Mouse (Mus musculus): ENCODE measurements around the gene Gm45021.

Gene Gm45021

GRCm38 (mm10) chr6:48573280-48573679 lies 16.1 kb upstream of the Gm45021 start:
- peak; percentile 34 for DNase-seq

GRCm38 (mm10) chr6:48573981-48574380 lies 15.4 kb upstream of the Gm45021 start:
- no peak for DNase-seq

GRCm38 (mm10) chr6:48578736-48579135 lies 10.7 kb upstream of the Gm45021 start:
- DNase-seq: no peak

- no peak for DNase-seq
Measured at GRCm38 (mm10) chr6:48579215-48579648, 10.2 kb upstream of the Gm45021 start.

GRCm38 (mm10) chr6:48581257-48581656 lies 8.2 kb upstream of the Gm45021 start:
- no peak for DNase-seq

- no peak for DNase-seq
Measured at GRCm38 (mm10) chr6:48582037-48582436, 7.4 kb upstream of the Gm45021 start.

GRCm38 (mm10) chr6:48591221-48591845 lies 1.9 kb downstream of the Gm45021 start:
- DNase-seq: peak; percentile 28

GRCm38 (mm10) chr6:48591871-48592270 lies 2.5 kb downstream of the Gm45021 start:
- no peak for DNase-seq

GRCm38 (mm10) chr6:48593158-48594042 lies 4.0 kb downstream of the Gm45021 start, which contains the start of the genes Repin1 and Gm44965:
Gene Repin1 (plus strand): TSS chr6:48593883.
Gene Gm44965 (plus strand): TSS chr6:48593941.
- peak; percentile 98 for DNase-seq

GRCm38 (mm10) chr6:48594043-48594738 lies 4.8 kb downstream of the Gm45021 start:
- no peak for DNase-seq

GRCm38 (mm10) chr6:48595278-48595677 lies 5.9 kb downstream of the Gm45021 start:
- DNase-seq: peak; percentile 39

- DNase-seq: no peak
Measured at GRCm38 (mm10) chr6:48596545-48597232, 7.3 kb downstream of the Gm45021 start.

GRCm38 (mm10) chr6:48597233-48597625 lies 7.8 kb downstream of the Gm45021 start:
- no peak for DNase-seq

GRCm38 (mm10) chr6:48600594-48600993 lies 11.2 kb downstream of the Gm45021 start:
- no peak for DNase-seq

GRCm38 (mm10) chr6:48601271-48602079 lies 12.1 kb downstream of the Gm45021 start, which contains the start of gene Zfp775:
Gene Zfp775 (plus strand): TSS chr6:48602063.
- DNase-seq: peak; percentile 97

- no peak for DNase-seq
Measured at GRCm38 (mm10) chr6:48602080-48602741, 12.8 kb downstream of the Gm45021 start.

- no peak for DNase-seq
Measured at GRCm38 (mm10) chr6:48608124-48608523, 18.7 kb downstream of the Gm45021 start.

GRCm38 (mm10) chr6:48609512-48609911 lies 20.1 kb downstream of the Gm45021 start:
- DNase-seq: no peak

GRCm38 (mm10) chr6:48610657-48611056 lies 21.2 kb downstream of the Gm45021 start:
- DNase-seq: no peak

GRCm38 (mm10) chr6:48613464-48613863 lies 24.1 kb downstream of the Gm45021 start:
- no peak for DNase-seq

GRCm38 (mm10) chr6:48614756-48615155 lies 25.3 kb downstream of the Gm45021 start:
- DNase-seq: no peak
